Mouse (Mus musculus): ENCODE results near the gene Gstcd.

DNA sequence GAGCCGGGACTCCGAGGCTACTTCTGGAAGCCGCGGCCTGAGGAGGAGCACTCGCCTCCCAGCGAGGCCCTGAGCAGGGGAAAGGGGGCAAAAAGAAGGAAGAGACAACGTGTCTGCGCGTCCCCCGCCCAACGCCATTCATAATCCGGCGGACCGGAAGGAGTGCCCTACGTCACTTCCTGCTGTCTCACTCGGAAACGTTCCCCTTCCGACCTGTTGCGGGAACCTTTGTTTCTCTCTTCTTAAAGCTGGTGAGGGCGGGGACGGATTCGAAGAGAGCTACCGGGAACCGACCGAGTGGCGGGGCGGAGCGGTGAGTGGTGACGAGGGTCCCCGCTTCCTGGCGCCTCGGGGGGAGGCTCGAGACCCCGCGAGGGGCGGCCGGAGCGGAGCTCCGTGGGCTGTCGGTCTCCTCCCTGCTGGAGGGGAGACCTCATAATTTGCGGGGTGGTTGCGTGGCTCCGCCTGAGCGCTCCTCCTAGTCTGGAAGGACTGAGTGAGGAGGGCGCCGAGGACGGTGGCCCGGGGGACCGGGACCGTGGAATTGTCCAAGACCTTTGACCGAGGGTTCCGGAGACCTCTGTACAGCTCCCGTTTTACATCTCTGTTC is at the start of gene Gstcd, which contains the start of gene Ints12:
- TF ChIP-seq CTCF (IDR thresholded peaks at IDR 0.05; ENCODE audit: control insufficient read depth, insufficient read depth, insufficient replicate concordance, low read depth, low read length) (no peak), POLR2A (IDR thresholded peaks at IDR 0.05; ENCODE audit: control insufficient read depth, low read depth, low read length) (peak; percentile 96)

All from testis, adult 2 months (tissue).